Mouse (Mus musculus): ENCODE data around the gene Ring1.
"Not testable (repeated sequence)": the region's sequence is repeated elsewhere in the genome, so short reads cannot be mapped to it uniquely, and the experiment has no call there.

Ring1 gene

DNA sequence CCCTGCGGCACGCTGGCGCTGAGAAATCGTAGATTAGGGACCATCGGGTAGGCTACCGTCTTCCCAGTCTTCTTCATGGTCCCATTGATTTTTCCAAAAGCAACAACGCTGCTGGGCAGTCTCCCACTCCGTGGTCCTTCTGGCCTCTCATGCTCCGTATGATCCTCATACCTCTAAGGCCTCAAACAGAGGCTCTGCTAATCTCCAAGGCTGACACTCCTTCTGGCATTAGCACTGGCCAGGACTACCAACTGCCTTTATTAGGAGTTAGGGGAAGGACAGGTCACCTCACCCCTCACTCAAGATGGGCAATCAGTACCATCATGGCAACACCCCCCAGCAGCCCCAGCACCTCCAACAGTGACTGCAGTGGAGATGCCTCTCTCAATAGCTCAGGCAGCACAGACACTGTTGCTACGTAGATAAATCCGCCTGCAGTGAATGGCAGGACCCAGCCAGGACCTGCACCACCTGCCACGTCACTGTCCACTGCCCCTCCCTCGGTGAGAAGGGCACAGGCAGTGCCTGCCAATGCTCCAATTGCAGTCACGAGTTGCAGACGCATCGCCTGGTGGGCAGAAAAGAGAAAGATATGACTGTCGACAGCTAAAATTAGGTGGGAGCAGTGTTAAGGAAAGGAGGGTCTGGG lies 4.1 kb upstream of the Ring1 start:
- no peak for DNase-seq (ENCODE audit: low read depth, low spot score)

- DNase-seq (ENCODE audit: low read depth, low spot score) = peak; percentile 94
Observed at GRCm38 (mm10) chr17:34027656-34028223, 3.3 kb upstream of the Ring1 start, which contains the start of gene H2-Ke6. H2-Ke6 (minus strand) TSS chr17:34028060.

- no peak for DNase-seq (ENCODE audit: low read depth, low spot score)
Observed at GRCm38 (mm10) chr17:34026917-34027655, 2.6 kb upstream of the Ring1 start.

GRCm38 (mm10) chr17:34026221-34026620 lies 1.7 kb upstream of the Ring1 start:
- DNase-seq (ENCODE audit: low read depth, low spot score) = no peak

DNA sequence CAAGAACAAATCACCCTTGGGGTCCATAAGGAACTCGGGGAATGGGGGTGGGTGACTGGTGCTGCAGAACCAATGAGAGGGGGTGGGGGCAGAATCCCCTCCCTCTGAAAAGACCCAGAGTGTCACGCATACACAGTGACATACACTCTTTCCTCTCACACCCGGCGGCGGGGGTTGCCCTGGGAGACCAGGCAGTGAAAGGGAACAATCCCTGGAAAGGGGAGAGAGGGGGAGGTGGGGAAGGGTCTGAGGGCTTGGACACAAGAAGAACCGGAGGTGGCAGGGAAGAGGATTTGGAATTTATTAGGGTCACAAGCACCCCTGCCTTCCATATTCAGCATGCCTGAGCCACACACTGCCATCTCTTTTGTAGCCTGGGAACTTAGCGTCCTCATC lies 1.3 kb upstream of the Ring1 start:
- no peak for DNase-seq (ENCODE audit: low read depth, low spot score)

- no peak for DNase-seq (ENCODE audit: low read depth, low spot score)
Observed at GRCm38 (mm10) chr17:34024861-34025755, 628 bp upstream of the Ring1 start.

DNA sequence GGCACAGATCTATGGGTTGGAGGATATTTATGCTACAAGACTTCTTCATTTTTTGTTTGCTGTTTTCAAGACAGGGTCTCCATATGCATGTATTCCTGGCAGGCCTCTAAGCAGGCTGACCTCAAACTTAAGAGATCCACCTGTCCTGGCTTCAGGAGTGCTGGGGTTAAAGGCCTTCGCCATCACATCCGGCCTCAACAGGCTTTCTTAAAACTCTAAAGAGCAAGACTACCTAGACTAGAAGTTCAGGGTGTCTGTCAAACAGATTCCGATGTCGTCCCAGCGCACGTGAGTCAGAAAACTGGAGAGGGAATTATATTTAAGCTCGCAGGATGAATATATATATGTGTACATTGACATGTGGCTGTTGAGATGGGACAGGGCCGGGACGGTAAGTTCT lies 802 bp downstream of the Ring1 start:
- no peak for DNase-seq (ENCODE audit: low read depth, low spot score)

DNA sequence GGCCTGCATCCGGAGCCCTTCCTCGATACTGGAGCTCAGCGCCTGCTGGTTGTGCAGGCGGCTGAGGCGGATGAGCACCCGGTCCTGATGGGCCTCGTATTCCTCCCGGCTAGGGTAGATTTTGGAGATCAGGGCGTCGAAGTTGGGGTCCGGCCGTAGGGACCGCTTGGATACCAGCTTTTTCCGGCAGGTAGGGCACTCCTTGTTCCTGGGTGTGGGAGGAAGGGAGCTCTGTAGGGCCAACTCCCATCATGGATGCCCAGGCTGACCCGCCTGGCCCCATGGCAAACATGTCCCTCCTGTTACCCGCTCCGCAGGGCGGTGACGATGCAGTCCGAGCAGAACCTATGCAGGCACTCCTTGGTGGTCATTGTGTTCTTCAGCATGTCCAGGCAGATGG lies 1.5 kb downstream of the Ring1 start:
- DNase-seq (ENCODE audit: low read depth, low spot score) = no peak

DNA sequence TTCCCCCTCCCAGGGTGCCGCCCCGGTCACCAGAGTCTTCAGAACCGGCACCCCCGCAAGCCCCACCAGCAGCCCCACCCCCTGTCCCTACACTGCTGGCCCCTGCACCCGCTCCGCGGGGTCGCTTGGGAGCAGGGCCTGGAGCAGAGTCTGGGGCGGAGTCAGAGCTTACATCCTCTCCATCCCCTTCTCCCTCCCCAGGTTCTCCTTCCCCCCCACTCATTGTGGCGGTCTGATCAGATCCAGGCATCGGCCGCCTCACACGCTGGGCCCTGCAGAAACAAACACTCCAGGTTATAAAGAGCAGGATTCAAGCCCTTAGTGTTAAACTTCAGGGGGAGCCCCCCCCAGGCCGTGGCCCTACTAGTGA lies 2.1 kb downstream of the Ring1 start:
- DNase-seq (ENCODE audit: low read depth, low spot score) = no peak

DNA sequence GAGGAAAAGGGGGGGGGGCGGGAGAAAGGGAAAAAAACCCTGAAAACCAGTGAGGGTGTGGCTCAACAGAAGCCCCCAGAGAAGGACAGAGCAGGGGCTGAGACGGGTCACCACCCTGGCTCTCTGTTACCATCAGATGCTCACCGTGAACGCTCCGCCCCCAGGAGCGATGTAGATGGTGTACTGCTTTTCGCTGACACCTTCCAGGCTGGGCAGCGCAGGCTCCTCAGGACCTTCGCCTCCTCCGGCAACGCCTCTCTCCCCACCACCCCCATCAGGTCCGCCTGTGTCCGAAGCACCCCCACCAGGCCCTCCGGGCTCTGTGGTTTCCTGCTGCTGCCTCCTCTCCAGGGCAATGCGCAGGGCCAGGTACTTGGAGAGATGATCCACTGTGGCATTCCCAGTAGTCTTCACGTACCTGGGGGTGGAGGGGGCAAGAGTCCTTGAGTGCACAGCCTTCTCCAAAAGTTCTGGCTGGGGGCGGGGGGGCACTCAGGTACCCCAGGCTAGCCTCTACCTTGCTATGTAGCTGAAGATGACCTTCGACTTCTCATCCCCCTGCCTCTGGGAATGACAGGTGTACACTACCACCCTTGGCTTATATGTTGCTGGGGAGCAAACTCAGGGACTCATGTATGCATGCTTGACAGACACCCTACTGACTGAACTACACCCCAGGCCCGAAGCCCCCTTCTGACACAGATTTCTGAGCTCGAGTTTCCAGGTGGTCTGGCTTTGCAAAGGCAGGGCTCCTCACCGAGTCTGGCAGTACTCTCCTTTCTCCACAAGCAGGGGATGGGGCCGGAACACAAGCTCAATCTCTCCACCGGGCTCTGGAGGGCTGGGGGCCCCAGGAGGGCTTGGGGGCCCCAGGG lies 2.7 kb downstream of the Ring1 start:
- DNase-seq (ENCODE audit: low read depth, low spot score) = no peak

- no peak for DNase-seq (ENCODE audit: low read depth, low spot score)
Observed at GRCm38 (mm10) chr17:34013436-34013835, 11.0 kb downstream of the Ring1 start.

DNA sequence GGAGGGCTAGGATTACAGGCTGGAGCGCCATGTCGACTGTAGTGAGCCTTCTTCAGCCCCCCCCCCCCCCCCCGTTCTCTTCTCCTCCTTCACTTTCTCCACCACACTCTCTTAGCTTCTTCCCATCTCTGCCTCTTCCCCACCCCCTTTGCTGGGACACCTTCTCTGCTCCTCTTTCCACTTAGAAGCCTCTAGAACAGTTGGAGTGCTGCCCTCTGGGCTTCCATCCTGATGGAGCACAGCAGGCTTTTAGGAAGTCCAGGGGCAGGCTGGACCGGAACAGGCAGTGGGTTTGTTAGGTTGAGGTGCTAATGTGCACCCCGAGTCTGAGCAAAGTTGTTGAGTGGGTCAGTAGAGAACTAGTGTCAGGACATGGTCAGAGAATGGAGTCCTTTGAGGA lies 14.3 kb downstream of the Ring1 start:
- DNase-seq (ENCODE audit: low read depth, low spot score) = no peak

DNA sequence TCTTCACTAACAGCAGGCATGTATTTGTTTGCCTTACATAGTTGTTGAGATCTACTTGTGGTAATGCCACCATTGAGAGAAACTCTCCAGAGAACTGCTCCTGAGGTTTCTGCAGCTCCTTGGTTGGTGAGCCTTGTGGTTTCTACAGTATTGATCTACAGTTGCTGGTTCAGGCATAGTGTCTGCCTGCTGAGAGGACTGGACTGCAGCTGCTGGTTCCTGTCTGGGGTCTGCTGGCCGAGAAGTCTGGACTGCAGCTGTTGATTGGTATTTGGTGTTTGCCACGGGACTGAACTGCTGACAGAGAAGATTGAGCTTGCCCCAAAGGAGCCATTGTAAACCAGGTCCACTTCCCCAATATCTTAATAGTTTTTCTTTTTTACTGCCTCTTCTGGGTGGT lies 17.9 kb downstream of the Ring1 start:
- DNase-seq (ENCODE audit: low read depth, low spot score) = no peak

- DNase-seq (ENCODE audit: low read depth, low spot score) = no peak
Observed at GRCm38 (mm10) chr17:34003426-34003825, 21.1 kb downstream of the Ring1 start.

- not testable (repeated sequence) for DNase-seq (ENCODE audit: low read depth, low spot score)
Observed at GRCm38 (mm10) chr17:34000796-34001195, 23.7 kb downstream of the Ring1 start.

- peak; percentile 82 for DNase-seq (ENCODE audit: low read depth, low spot score)
Observed at GRCm38 (mm10) chr17:34000150-34000537, 24.3 kb downstream of the Ring1 start, which contains the start of gene H2-K1. H2-K1 (minus strand) TSS chr17:34000347.

DNA sequence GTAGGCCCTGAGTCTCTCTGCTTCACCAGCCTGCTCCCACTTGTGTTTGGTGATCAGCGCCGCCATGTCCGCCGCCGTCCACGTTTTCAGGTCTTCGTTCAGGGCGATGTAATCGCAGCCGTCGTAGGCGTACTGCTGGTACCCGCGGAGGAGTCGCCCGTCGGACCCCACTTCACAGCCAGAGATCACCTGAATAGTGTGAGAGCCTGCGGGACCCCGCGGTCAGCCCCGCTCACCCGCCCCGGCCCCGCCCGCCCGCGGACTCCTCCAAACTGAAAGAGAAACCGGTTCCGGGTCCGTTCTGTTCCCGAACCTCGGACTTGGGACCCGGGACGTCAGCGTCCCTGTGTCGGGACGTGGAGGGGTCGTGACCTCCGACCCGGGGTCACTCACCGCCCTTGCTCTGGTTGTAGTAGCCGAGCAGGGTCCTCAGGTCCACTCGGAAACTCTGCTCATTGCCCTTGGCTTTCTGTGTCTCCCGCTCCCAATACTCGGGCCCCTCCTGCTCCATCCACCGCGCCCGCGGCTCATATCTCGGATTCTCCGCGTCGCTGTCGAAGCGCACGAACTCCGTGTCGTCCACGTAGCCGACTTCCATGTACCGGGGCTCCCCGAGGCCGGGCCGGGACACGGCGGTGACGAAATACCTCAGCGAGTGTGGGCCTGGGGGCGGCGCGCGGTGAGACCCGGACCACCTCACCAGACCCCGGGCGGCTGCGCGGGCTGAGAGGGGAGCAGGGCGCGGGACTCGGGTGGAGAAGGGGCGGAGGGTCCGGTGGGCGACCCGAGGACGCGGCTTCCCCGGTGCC lies 24.9 kb downstream of the Ring1 start:
- DNase-seq (ENCODE audit: low read depth, low spot score) = no peak

DNA sequence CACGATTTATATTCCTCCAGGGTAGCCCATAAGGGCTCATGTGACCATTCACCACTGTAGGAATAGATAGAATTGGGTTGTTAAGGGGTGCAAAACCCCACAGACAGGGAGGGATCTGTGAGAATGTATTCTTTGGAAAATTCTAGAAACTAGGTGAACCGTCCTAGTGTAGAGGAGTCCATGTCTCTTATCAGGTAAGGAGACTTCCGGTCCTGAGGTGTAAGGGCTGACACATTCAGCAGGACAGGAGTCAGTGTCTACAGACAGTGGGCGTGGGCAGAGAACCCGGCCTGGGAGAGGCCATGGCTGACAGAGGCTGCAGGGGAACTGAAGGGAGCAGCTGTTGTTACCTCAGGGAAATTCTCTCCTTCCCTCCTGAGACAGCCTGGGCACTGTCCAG lies 25.8 kb downstream of the Ring1 start:
- not testable (repeated sequence) for DNase-seq (ENCODE audit: low read depth, low spot score)

- DNase-seq (ENCODE audit: low read depth, low spot score) = not testable (repeated sequence)
Observed at GRCm38 (mm10) chr17:33997025-33997424, 27.5 kb downstream of the Ring1 start.

DNA sequence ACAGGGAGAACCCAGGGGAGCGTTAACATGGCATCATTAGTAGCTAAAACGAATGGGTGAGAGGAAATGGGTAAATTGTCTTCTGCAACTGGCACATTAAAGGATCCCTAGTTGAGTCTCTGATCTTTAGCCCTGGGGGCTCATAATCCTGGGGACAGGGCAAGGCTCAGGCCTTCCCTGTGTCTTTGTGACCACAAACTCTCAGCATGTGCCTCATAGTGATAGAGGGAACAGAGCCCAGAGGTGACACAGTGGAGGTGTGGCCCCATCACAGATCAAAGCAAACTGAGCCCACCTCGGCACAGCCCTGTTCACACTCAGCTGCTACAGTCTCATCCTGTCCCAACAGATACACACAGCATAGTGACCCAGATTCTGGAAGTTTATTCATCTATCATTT lies 28.8 kb downstream of the Ring1 start:
- no peak for DNase-seq (ENCODE audit: low read depth, low spot score)

All from forelimb bud, embryonic 11.5 days (tissue).